Mouse (Mus musculus): ENCODE results near the gene Wdr11.

DNA sequence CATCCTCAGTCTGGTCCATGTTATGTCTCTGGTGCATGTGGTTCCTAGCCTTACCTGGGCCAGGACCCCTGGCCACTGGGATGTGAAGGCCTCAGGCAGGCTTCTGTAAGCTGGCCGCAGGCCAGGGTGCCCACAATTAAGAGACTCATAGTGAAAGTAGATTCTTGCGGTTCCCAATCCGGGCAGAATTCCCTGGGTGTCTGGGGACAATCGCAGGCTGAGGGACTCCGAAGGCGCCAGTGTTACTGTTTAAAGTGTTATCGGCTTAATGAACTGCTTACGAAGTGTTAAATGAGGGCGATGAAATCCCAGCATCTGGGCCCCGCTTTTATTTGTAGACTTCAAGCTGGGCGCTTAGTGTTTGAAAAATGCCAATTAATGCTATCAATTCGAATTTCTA lies 63.3 kb downstream of the Wdr11 start:
- no peak for TF ChIP-seq CTCF (conservative IDR thresholded peaks at IDR 0.05; ENCODE audit: insufficient read depth, insufficient read length, low read depth, low read length)
- TF ChIP-seq POLR2A (IDR thresholded peaks at IDR 0.05; ENCODE audit: low read depth, low read length): no peak
